Mouse (Mus musculus): ENCODE results near the gene Tgm2. TPM values are rescaled to one million over a fixed set of nuclear protein-coding genes. Genes with fewer than 3 reads are reported as not detected.

Gene Tgm2
- polyA plus RNA-seq, 1 experiment from 2014 or later: 39.7 TPM

DNA sequence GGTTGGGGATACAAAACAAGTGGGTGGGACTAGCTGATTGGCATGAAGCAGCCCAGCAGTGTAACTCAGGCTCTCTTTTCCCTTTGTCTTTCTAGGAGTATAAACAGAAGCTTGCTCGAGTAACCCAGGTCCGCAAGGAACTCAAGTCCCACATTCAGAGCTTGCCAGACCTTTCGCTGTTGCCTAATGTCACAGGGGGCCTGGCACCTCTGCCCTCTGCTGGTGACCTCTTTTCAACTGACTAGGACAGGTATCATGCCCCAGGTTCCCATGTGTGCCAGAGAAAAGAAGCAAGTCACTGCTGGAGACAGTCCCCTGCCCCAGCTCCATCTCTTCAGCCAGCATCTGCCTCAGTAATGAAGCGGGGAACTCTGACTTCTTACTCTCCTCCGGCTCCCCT, 71.4 kb downstream of the Tgm2 start:
- H3K4me3 ChIP-seq (replicated peaks): no peak overlapping the region
- no peak overlapping the region for H3K4me2 ChIP-seq
- no peaks in the 10 kb centered on the region for H3K27me3 ChIP-seq
- no peak overlapping the region for H3K9ac ChIP-seq
- 88% methylated on average over 5 of the region's 5 CpGs for WGBS
- H3K36me3 ChIP-seq: peaks cover 86% of the 10 kb centered on the region
- no peaks in the 10 kb centered on the region for H3K9me3 ChIP-seq (replicated peaks)
- no peak for ATAC-seq (replicated peaks; ENCODE audit: low FRiP score)
- H3K27ac ChIP-seq: no peak overlapping the region
- H3K4me1 ChIP-seq: peaks cover 12% of the 10 kb centered on the region

DNA sequence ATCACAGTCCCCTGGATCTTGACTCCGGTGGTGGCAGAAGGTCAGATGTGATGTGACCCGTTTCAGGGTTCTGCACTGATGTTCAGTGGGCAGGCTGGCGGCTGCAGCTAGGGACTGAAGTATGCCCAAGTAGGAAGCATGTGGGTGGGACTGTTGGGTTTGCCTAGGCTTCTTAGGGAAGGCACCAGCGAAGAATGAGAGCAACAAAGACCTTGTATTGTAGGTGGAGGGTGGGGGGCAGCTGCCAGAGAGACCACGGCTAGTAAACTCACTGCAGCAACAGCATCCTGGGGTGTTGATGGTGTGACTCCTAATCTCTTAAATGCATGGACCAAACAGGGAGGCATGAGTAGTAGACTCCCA, 74.6 kb downstream of the Tgm2 start:
- Histone ChIP-seq H3K4me2 (no peak overlapping the region), H3K4me1 (peaks cover 8% of the 10 kb centered on the region), H3K9ac (no peak overlapping the region), H3K9me3 (replicated peaks) (no peaks in the 10 kb centered on the region), H3K4me3 (replicated peaks) (no peak overlapping the region), H3K36me3 (peaks cover 94% of the 10 kb centered on the region), H3K27me3 (no peaks in the 10 kb centered on the region), H3K27ac (0 out of 2 replicates have a peak overlapping the region, but pooled peaks have one; percentile 22)
- 71% methylated on average over 5 of the region's 5 CpGs for WGBS
- no peak for ATAC-seq (replicated peaks; ENCODE audit: low FRiP score)

DNA sequence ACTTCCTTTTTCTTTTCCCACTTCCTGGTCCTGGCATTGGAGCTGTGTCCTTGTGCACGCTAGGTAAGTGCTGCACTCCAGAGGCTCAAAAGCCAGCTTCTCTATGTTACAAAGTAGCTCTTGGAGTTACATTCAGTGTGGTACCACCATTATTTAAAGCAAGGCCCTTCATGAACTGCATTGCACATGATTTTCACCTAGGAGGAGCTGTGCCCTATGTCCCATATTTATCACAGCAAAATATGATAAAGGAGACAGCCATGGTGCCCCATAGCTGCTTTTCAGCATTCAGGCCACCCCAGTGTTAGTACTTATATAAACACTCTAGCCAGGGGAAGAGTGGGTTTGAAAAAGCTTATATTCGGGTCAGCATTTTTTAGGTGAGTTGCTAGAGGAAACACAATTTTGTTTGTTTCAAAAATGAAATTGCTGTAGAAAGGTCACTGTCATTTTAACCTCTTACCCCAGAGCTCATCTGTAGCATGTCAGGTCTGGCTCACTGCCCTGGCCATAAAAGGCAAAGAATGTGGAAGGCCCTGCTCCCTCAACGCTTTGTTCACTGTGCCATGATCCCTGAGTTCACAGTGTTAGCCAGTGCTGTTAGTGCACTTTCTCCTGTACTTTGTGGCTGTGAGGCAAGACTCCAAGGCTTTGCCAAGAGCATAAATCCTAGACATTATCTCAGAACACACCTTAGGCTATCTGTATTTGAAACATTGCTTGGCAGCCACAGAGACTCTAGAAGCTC, 75.2 kb downstream of the Tgm2 start:
- no peak overlapping the region for H3K4me3 ChIP-seq (replicated peaks)
- no peak overlapping the region for H3K9ac ChIP-seq
- no peaks in the 10 kb centered on the region for H3K27me3 ChIP-seq
- peak overlapping the region; percentile 22; the same call in 1 of the 2 replicates for H3K27ac ChIP-seq
- H3K4me1 ChIP-seq: peaks cover 11% of the 10 kb centered on the region
- WGBS: 62% methylated on average over 3 of the region's 3 CpGs
- no peaks in the 10 kb centered on the region for H3K9me3 ChIP-seq (replicated peaks)
- no peak overlapping the region for H3K4me2 ChIP-seq
- H3K36me3 ChIP-seq: peaks cover 94% of the 10 kb centered on the region
- no peak for ATAC-seq (replicated peaks; ENCODE audit: low FRiP score)

DNA sequence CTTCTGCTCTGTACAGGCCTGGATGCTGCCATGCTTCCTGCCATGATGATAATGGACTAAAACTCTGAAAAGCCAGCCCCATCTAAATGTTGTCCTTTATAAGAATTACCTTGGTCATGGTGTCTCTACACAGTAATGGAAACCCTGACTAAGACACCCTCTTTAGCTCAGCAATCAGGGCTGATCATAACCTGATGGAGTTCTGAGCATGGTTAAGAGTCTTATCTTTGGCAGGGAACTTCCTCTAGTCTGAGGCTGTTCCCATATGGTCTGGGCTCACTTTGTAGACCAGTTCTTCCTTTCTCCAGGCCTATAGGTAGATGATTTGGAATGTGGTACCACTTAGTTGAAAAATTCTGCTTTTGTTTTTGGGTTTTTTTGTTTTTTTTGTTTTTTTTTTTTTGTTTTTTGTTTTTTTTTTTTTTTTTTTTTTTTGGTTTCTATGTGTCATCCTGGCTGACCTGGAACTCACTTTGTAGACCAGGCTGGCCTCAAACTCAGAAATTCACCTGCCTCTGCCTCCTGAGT, 77.7 kb downstream of the Tgm2 start:
- ATAC-seq (replicated peaks; ENCODE audit: low FRiP score): no peak
- Histone ChIP-seq H3K36me3 (peaks cover 90% of the 10 kb centered on the region), H3K9ac (no peak overlapping the region)

DNA sequence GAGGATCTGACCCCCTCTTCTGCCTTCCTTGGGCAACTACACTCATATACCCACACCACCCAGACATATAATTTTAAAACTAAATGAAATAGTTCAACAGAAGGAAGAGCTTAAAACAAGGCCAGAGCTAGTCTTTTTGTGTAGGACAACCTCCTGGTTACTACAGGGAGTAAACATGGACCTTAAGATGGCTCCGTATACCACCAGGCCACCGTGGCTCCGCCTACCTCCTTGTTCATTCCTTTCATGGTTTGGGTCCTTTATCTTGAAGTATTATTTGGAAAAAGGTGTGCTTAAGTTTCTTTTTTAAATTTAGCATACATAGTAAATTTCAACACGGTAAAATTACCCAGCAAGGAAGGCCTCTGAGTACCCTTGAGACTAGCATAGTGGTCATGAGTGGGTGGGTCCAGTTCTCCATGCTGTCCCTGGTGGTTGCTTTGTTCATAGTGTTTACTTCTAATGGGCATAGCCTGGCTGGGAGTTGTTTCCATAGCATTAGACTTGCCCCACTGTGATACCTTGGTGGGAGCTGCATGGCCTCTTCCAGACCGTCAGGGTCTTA, 78.9 kb downstream of the Tgm2 start:
- H3K4me3 ChIP-seq (replicated peaks): no peak overlapping the region
- H3K27ac ChIP-seq: no peak overlapping the region
- no peaks in the 10 kb centered on the region for H3K27me3 ChIP-seq
- no peak overlapping the region for H3K9ac ChIP-seq
- no peaks in the 10 kb centered on the region for H3K9me3 ChIP-seq (replicated peaks)
- peaks cover 88% of the 10 kb centered on the region for H3K36me3 ChIP-seq
- ATAC-seq (replicated peaks; ENCODE audit: low FRiP score): no peak
- 99% methylated on average over 5 of the region's 5 CpGs for WGBS
- peaks cover 16% of the 10 kb centered on the region for H3K4me1 ChIP-seq
- H3K4me2 ChIP-seq: no peak overlapping the region

More for the DNA sequence above, 77.7 kb downstream of the Tgm2 start:
- no peak overlapping the region for H3K4me2 ChIP-seq
- H3K27me3 ChIP-seq: no peaks in the 10 kb centered on the region
- H3K9me3 ChIP-seq (replicated peaks): no peaks in the 10 kb centered on the region
- H3K4me3 ChIP-seq (replicated peaks): no peak overlapping the region
- H3K4me1 ChIP-seq: peaks cover 16% of the 10 kb centered on the region
- no peak overlapping the region for H3K27ac ChIP-seq

DNA sequence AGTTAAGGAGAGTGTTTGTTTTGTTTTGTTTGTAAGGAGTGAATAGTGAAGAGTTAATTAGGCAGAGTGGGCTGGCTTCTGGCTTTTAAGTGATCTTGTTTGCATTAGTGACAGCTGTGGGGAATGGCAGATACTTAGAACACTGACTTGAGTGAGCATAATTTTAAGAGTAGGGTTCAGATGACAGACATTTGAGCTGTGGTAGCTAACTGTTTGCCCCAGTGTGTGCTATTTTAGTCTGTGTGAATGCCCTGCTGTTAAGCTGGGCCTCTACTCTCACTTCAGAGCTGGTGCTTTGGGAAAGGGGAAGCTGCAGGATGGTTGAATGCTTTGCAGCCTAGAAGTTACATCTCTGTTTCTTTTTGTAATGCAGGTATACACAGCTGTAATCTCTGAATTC, 79.8 kb downstream of the Tgm2 start:
- no peak for ATAC-seq (replicated peaks; ENCODE audit: low FRiP score)
- Histone ChIP-seq H3K27me3 (no peaks in the 10 kb centered on the region), H3K4me2 (no peak overlapping the region), H3K9ac (no peak overlapping the region), H3K27ac (no peak overlapping the region), H3K36me3 (peaks cover 88% of the 10 kb centered on the region), H3K9me3 (replicated peaks) (no peaks in the 10 kb centered on the region), H3K4me1 (peaks cover 16% of the 10 kb centered on the region), H3K4me3 (replicated peaks) (no peak overlapping the region)

Other genes with a start within 250 kb of the Tgm2 start
- 0.40 and 0.74 TPM in 2 replicates for gene Vstm2l, start 231.8 kb downstream of the Tgm2 start, polyA plus RNA-seq (2015; fragmentation: Nextera tagmentation; extraction: Ambion mirVana)
- gene Tti1, start 118.0 kb downstream of the Tgm2 start, polyA plus RNA-seq (2015; fragmentation: Nextera tagmentation; extraction: Ambion mirVana): 28.1 and 29.8 TPM in 2 replicates
- gene Rprd1b, start 117.9 kb downstream of the Tgm2 start, polyA plus RNA-seq (2015; fragmentation: Nextera tagmentation; extraction: Ambion mirVana): 44.8 and 48.9 TPM in 2 replicates
- 6.2 and 7.7 TPM in 2 replicates for gene D630003M21Rik, start 82.8 kb upstream of the Tgm2 start, polyA plus RNA-seq (2015; fragmentation: Nextera tagmentation; extraction: Ambion mirVana)
- gene Bpi, start 111.7 kb upstream of the Tgm2 start, polyA plus RNA-seq (2015; fragmentation: Nextera tagmentation; extraction: Ambion mirVana): 0.08 and 0.17 TPM in 2 replicates
- 24.7 and 27.2 TPM in 2 replicates for gene Lbp, start 160.1 kb upstream of the Tgm2 start, polyA plus RNA-seq (2015; fragmentation: Nextera tagmentation; extraction: Ambion mirVana)
- gene Snhg11, start 229.2 kb upstream of the Tgm2 start, polyA plus RNA-seq (2015; fragmentation: Nextera tagmentation; extraction: Ambion mirVana): 4.9 and 8.0 TPM in 2 replicates

Measured in kidney, embryonic 15.5 days (tissue).